Mouse (Mus musculus) spleen, postnatal 14 days (tissue): ENCODE data around the gene Camk2g.
A peak's percentile ranks its signal among the peaks of the same experiment; 100 is the strongest.

Source experiments
- DNase-seq, 2 experiments: peaks; one replicate each; pipeline ENCODE4 v3.0.0; 2021 to 2022; ENCODE audit warnings: low spot score in 2 of 2

Camk2g gene

GRCm38 (mm10) chr14:20793758-20794531 lies at the start of gene Camk2g:
Camk2g (minus strand) TSS chr14:20794088.
- peak; percentile 63 to 70 for DNase-seq

- DNase-seq, result no peak
These were observed 48.7 kb upstream of the Camk2g start for GRCm38 (mm10) chr14:20842629-20843028.

- no peak for DNase-seq
These were observed 47.6 kb upstream of the Camk2g start for GRCm38 (mm10) chr14:20841526-20841925.

- no peak for DNase-seq
These were observed 43.8 kb upstream of the Camk2g start for GRCm38 (mm10) chr14:20837681-20838080.

GRCm38 (mm10) chr14:20836905-20837376 lies 43.1 kb upstream of the Camk2g start:
- DNase-seq, result no peak

GRCm38 (mm10) chr14:20836171-20836904 lies 42.5 kb upstream of the Camk2g start, which contains the start of gene Plau:
Plau (plus strand) TSS chr14:20836660.
- peak in 1 of 2 experiments; percentile 49 for DNase-seq

GRCm38 (mm10) chr14:20834136-20834535 lies 40.2 kb upstream of the Camk2g start:
- no peak for DNase-seq

- no peak for DNase-seq
These were observed 39.6 kb upstream of the Camk2g start for GRCm38 (mm10) chr14:20833525-20833924.

GRCm38 (mm10) chr14:20831915-20832314 lies 38.0 kb upstream of the Camk2g start:
- no peak for DNase-seq

- DNase-seq, result no peak
These were observed 37.4 kb upstream of the Camk2g start for GRCm38 (mm10) chr14:20831141-20831910.

- DNase-seq, result no peak
These were observed 35.9 kb upstream of the Camk2g start for GRCm38 (mm10) chr14:20829523-20830366.

GRCm38 (mm10) chr14:20828524-20828923 lies 34.6 kb upstream of the Camk2g start:
- no peak for DNase-seq

- DNase-seq, result no peak
These were observed 33.6 kb upstream of the Camk2g start for GRCm38 (mm10) chr14:20827491-20827890.

GRCm38 (mm10) chr14:20827061-20827460 lies 33.2 kb upstream of the Camk2g start:
- no peak for DNase-seq

- DNase-seq, result no peak
These were observed 31.6 kb upstream of the Camk2g start for GRCm38 (mm10) chr14:20825516-20825915.

- DNase-seq, result no peak
These were observed 30.6 kb upstream of the Camk2g start for GRCm38 (mm10) chr14:20824517-20824916.

GRCm38 (mm10) chr14:20815448-20815847 lies 21.6 kb upstream of the Camk2g start:
- DNase-seq, result no peak

GRCm38 (mm10) chr14:20811779-20812406 lies 18.0 kb upstream of the Camk2g start:
- no peak for DNase-seq

- no peak for DNase-seq
These were observed 17.3 kb upstream of the Camk2g start for GRCm38 (mm10) chr14:20811236-20811635.

- DNase-seq, result no peak
These were observed 15.9 kb upstream of the Camk2g start for GRCm38 (mm10) chr14:20809820-20810219.

- no peak for DNase-seq
These were observed 15.5 kb upstream of the Camk2g start for GRCm38 (mm10) chr14:20809349-20809748.
